Mouse (Mus musculus) forebrain, embryonic 10.5 days (tissue): ENCODE results near the gene Ttc28. TPM values are rescaled to one million over a fixed set of nuclear protein-coding genes. Genes with fewer than 3 reads are reported as not detected.

Source experiments
- DNase-seq: peaks from one replicate; pipeline ENCODE4 v3.0.0-alpha.2; 2017; ENCODE audit warnings: low spot score; ENCODE audit errors: extremely low spot score
- H3K27ac ChIP-seq: fragments of 300-500 bp; sonication (generic); 2 replicates; pipeline ENCODE4 v1.5.1; 2016; ENCODE audit warnings: mild to moderate bottlenecking
- H3K27me3 ChIP-seq: fragments of 300-500 bp; sonication (generic); 2 replicates; pipeline ENCODE4 v1.6.1; 2016; ENCODE audit warnings: mild to moderate bottlenecking; ENCODE audit not compliant: poor library complexity, severe bottlenecking
- H3K36me3 ChIP-seq: fragments of 300-500 bp; sonication (generic); replicated peaks from 2 replicates; pipeline ENCODE4 v1.6.1; 2016; ENCODE audit warnings: mild to moderate bottlenecking, moderate library complexity
- H3K4me1 ChIP-seq: fragments of 300-500 bp; sonication (generic); 2 replicates; pipeline ENCODE4 v1.6.1; 2016
- H3K4me3 ChIP-seq: fragments of 300-500 bp; sonication (generic); 2 replicates; pipeline ENCODE4 v1.5.1; 2016; ENCODE audit warnings: mild to moderate bottlenecking, moderate library complexity
- H3K9me3 ChIP-seq: fragments of 300-500 bp; sonication (generic); 2 replicates; pipeline ENCODE4 v1.6.1; 2016; ENCODE audit warnings: mild to moderate bottlenecking, moderate library complexity
- WGBS: fragments of 180-500 bp; shearing (Covaris S2); methylation state at CpG from one replicate; pipeline ENCODE4 v1.1.7; 2016; 5-methylcytosine and 5-hydroxymethylcytosine counted together
- polyA plus RNA-seq: library from polyadenylated mRNA; unstranded; fragments of >200 nt; fragmentation: Nextera tagmentation; extraction: Ambion mirVana; gene quantifications from 2 replicates; pipeline ENCODE4 v1.2.1, GENCODE M21; 2016

The Ttc28 gene
- polyA plus RNA-seq, 1 experiment from 2014 or later = 9.7 TPM

- no peak for DNase-seq
- Histone ChIP-seq H3K27me3 (no peaks in the 10 kb centered on the region), H3K9me3 (no peaks in the 10 kb centered on the region), H3K36me3 (no peaks in the 10 kb centered on the region), H3K27ac (peak overlapping the region; percentile 35), H3K4me3 (no peak overlapping the region), H3K4me1 (peaks cover 61% of the 10 kb centered on the region)
- 73% methylated on average over 14 of the region's 14 CpGs for WGBS
Measured at GRCm38 (mm10) chr5:111139622-111140021, 260.0 kb downstream of the Ttc28 start.

DNA sequence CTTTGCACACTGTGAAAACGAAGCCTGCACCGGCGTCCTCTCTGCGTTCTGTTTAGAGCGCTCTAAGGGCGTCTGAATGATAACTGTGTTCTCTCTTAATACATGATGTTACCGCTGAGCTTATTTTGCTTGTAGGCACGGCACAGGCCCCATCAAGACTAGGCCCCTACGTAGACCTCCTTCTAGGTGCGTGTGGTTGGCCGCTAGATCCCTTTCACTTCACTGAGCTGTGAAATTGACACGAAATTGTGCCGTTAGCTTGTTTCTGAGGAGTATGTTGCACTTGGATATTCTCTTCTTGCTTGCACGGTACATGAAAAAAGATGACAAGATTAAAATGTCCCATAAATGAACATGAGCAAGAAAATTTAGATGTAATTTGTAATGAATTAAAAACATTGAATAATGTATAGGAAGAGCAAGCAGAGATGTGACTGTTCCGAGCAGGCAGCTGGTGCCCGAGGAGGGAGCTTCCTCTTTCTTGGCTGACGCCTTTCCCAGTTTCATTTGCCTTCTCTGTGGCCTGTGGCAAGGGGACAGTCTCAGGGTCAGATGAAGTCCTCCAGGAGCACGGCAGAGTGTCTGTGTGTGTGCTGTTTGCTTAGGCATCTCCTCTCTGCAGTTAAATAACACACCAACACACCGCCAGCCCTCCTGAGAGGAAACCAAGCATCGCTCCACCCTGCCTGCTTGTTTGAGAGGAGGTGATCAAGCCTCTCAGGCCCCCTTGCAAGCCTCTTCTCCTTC is 261.7 kb downstream of the Ttc28 start:
- no peaks in the 10 kb centered on the region for H3K9me3 ChIP-seq
- WGBS = 85% methylated on average over 20 of the region's 20 CpGs
- H3K27me3 ChIP-seq = no peaks in the 10 kb centered on the region
- H3K27ac ChIP-seq = peak overlapping the region; percentile 40; the same call in 1 of the 2 replicates
- H3K4me3 ChIP-seq = no peak overlapping the region
- H3K36me3 ChIP-seq = no peaks in the 10 kb centered on the region
- DNase-seq = no peak
- peaks cover 60% of the 10 kb centered on the region for H3K4me1 ChIP-seq

GRCm38 (mm10) chr5:111142837-111143236 is 263.2 kb downstream of the Ttc28 start:
- H3K4me3 ChIP-seq = no peak overlapping the region
- 84% methylated on average over 4 of the region's 4 CpGs for WGBS
- H3K9me3 ChIP-seq = no peaks in the 10 kb centered on the region
- H3K27me3 ChIP-seq = no peaks in the 10 kb centered on the region
- DNase-seq = no peak
- peaks cover 45% of the 10 kb centered on the region for H3K4me1 ChIP-seq
- H3K27ac ChIP-seq = no peak overlapping the region
- no peaks in the 10 kb centered on the region for H3K36me3 ChIP-seq

DNA sequence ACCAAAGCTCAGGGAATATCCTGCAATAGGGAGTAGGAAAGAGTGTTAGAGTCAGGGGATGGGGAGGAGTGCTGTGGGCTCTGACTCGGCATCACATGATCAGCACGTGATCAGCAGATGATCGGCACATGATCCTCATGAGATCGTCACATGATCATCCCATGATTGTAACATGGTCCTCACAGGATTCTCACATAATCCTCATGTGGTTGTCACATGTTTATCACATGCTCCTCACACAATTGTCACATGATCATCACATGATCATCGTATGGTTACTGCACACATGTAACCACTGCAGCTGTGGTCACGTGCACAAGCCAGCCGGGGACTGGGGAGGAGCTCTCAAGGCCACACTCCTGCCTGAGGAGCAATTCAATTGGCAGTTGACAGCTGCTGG is 264.8 kb downstream of the Ttc28 start:
- 93% methylated on average over 7 of the region's 7 CpGs for WGBS
- no peaks in the 10 kb centered on the region for H3K27me3 ChIP-seq
- peaks cover 29% of the 10 kb centered on the region for H3K4me1 ChIP-seq

DNA sequence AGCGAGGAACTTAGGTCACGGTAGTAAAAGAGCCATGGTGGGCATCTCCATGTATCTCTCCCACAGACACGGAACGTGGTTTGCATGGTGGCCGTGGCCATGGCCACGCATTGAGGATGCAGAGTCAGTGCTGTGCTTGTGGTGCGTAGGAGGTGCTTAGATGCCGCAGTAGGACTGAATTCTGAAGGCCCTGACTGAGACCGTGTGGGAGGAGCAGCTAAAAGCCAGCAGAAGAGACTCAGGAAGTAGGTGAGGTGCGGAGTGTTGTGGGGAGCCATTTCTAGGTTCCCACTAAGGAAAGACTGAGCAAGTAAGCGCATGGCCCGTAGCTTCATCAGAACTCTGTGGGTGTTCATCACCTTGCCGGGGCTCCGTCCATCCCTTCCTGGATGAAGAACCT is 271.0 kb downstream of the Ttc28 start:
- Histone ChIP-seq H3K36me3 (no peaks in the 10 kb centered on the region), H3K9me3 (no peaks in the 10 kb centered on the region), H3K4me1 (peaks cover 45% of the 10 kb centered on the region), H3K27ac (no peak overlapping the region), H3K27me3 (no peaks in the 10 kb centered on the region), H3K4me3 (no peak overlapping the region)
- no peak for DNase-seq
- WGBS = 93% methylated on average over 14 of the region's 14 CpGs

More for the DNA sequence above, 264.8 kb downstream of the Ttc28 start:
- Histone ChIP-seq H3K4me3 (no peak overlapping the region), H3K9me3 (no peaks in the 10 kb centered on the region), H3K27ac (no peak overlapping the region), H3K36me3 (no peaks in the 10 kb centered on the region)
- DNase-seq = no peak

- H3K9me3 ChIP-seq = no peaks in the 10 kb centered on the region
- no peak overlapping the region for H3K4me3 ChIP-seq
- no peak for DNase-seq
- H3K4me1 ChIP-seq = peaks cover 58% of the 10 kb centered on the region
- no peaks in the 10 kb centered on the region for H3K36me3 ChIP-seq
- H3K27ac ChIP-seq = peak overlapping the region; percentile 58
- no peaks in the 10 kb centered on the region for H3K27me3 ChIP-seq
- WGBS = 49% methylated on average over 19 of the region's 19 CpGs
Measured at GRCm38 (mm10) chr5:111151882-111152759, 272.5 kb downstream of the Ttc28 start.

DNA sequence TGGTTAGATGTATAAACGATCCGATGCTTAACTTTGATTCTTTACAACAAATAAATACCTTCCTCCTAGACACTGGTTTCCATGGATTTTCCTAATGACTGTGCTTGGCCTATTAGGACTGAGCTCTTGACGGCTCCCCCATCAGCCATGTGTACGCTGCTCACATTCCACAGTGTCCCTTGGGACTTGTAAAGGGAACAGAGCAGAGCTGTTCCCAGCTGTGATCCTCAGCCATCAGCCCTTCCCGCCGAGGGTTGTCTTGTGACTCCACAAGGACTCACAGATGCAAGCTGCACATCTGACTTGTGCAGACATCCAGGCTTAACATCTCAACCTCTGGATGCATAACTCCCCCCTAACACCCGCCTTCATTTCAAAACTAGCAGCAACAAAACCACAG is 275.0 kb downstream of the Ttc28 start:
- DNase-seq = no peak
- Histone ChIP-seq H3K9me3 (no peaks in the 10 kb centered on the region), H3K27ac (peak overlapping the region; percentile 71), H3K36me3 (no peaks in the 10 kb centered on the region), H3K27me3 (no peaks in the 10 kb centered on the region), H3K4me1 (peaks cover 70% of the 10 kb centered on the region), H3K4me3 (no peak overlapping the region)
- 48% methylated on average over 7 of the region's 7 CpGs for WGBS

GRCm38 (mm10) chr5:111155271-111155670 is 275.7 kb downstream of the Ttc28 start:
- H3K4me3 ChIP-seq = no peak overlapping the region
- no peaks in the 10 kb centered on the region for H3K36me3 ChIP-seq
- no peaks in the 10 kb centered on the region for H3K27me3 ChIP-seq
- H3K27ac ChIP-seq = peak overlapping the region; percentile 51; the same call in 1 of the 2 replicates
- H3K4me1 ChIP-seq = peaks cover 77% of the 10 kb centered on the region
- WGBS = 90% methylated on average over 4 of the region's 4 CpGs
- no peaks in the 10 kb centered on the region for H3K9me3 ChIP-seq
- DNase-seq = no peak

DNA sequence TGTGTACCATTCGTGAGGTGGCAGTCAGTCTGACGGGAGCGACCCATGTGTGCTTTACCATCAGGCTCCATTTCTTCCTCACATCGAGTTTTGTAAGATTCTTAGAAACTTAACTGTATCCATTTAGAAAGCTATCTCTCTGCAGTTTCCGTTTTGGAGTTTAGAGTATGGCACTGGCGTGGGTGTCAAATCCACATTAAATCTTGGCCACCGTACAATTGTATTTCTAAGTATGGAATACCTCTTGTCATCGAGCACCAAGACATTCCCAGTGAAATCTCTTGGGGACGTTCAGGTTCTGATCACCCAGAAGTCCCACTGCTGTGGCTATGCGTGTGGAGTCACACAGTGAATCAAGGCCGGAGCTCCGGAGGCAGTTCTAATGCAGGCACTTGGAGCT is 276.3 kb downstream of the Ttc28 start:
- Histone ChIP-seq H3K27ac (0 out of 2 replicates have a peak overlapping the region, but pooled peaks have one; percentile 13), H3K4me3 (no peak overlapping the region), H3K9me3 (no peaks in the 10 kb centered on the region), H3K27me3 (no peaks in the 10 kb centered on the region), H3K4me1 (peaks cover 83% of the 10 kb centered on the region), H3K36me3 (no peaks in the 10 kb centered on the region)
- DNase-seq = no peak
- WGBS = 92% methylated on average over 12 of the region's 12 CpGs

- no peak overlapping the region for H3K4me3 ChIP-seq
- no peak for DNase-seq
- 0 out of 2 replicates have a peak, but pooled peaks cover 5% of the 10 kb centered on the region for H3K27me3 ChIP-seq
- no peaks in the 10 kb centered on the region for H3K36me3 ChIP-seq
- peak overlapping the region; percentile 36; the same call in 1 of the 2 replicates for H3K27ac ChIP-seq
- H3K9me3 ChIP-seq = no peaks in the 10 kb centered on the region
- H3K4me1 ChIP-seq = peaks cover 76% of the 10 kb centered on the region
- WGBS = 95% methylated on average over 9 of the region's 9 CpGs
Measured at GRCm38 (mm10) chr5:111158266-111158665, 278.7 kb downstream of the Ttc28 start.

GRCm38 (mm10) chr5:111159628-111160321 is 280.2 kb downstream of the Ttc28 start:
- Histone ChIP-seq H3K27ac (peak overlapping the region; percentile 75), H3K4me1 (peaks cover 76% of the 10 kb centered on the region), H3K4me3 (no peak overlapping the region), H3K27me3 (0 out of 2 replicates have a peak, but pooled peaks cover 5% of the 10 kb centered on the region), H3K36me3 (no peaks in the 10 kb centered on the region), H3K9me3 (no peaks in the 10 kb centered on the region)
- DNase-seq = no peak
- WGBS = 60% methylated on average over 23 of the region's 23 CpGs

- H3K27ac ChIP-seq = no peak overlapping the region
- no peak overlapping the region for H3K4me3 ChIP-seq
- H3K36me3 ChIP-seq = no peaks in the 10 kb centered on the region
- peaks cover 67% of the 10 kb centered on the region for H3K4me1 ChIP-seq
- 90% methylated on average over 7 of the region's 7 CpGs for WGBS
- 0 out of 2 replicates have a peak, but pooled peaks cover 9% of the 10 kb centered on the region for H3K27me3 ChIP-seq
- no peaks in the 10 kb centered on the region for H3K9me3 ChIP-seq
- no peak for DNase-seq
Measured at GRCm38 (mm10) chr5:111161146-111161930, 281.7 kb downstream of the Ttc28 start.
